Mouse (Mus musculus): ENCODE results near the gene Cyld. TPM values are rescaled to one million over a fixed set of nuclear protein-coding genes. Genes with fewer than 3 reads are reported as not detected.
A peak's percentile ranks its signal among the peaks of the same experiment; 100 is the strongest.

The Cyld gene
- polyA plus RNA-seq, 1 experiment from 2014 or later: 15.6 TPM

DNA sequence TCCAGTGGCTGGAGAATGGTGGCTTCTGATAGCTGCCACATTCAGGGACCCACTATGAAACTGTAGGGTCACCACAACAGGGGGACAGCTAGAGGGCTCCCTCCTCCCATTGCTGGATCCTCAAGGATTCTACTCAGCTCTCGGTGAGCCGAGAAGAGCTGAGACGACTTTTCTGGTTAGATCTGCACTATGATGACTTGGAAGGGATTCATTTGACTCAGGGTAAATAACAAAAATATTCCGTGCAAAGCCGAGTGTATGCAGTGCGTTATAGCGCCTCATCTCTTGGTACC is 97.7 kb downstream of the Cyld start:
- H3K36me3 ChIP-seq: no peaks in the 10 kb centered on the region

GRCm38 (mm10) chr8:88795896-88796295 is 99.1 kb downstream of the Cyld start:
- no peak for ATAC-seq (ENCODE audit: low FRiP score)
- H3K9me3 ChIP-seq (replicated peaks): no peaks in the 10 kb centered on the region
- no peaks in the 10 kb centered on the region for H3K36me3 ChIP-seq
- no peak overlapping the region for H3K4me2 ChIP-seq
- peaks cover 23% of the 10 kb centered on the region for H3K4me1 ChIP-seq
- H3K9ac ChIP-seq (replicated peaks): no peak overlapping the region
- H3K27me3 ChIP-seq (replicated peaks): no peaks in the 10 kb centered on the region
- WGBS: 91% methylated on average over 5 of the region's 5 CpGs
- no peak overlapping the region for H3K4me3 ChIP-seq (replicated peaks)
- no peak overlapping the region for H3K27ac ChIP-seq (replicated peaks)

More for the DNA sequence above, 97.7 kb downstream of the Cyld start:
- Histone ChIP-seq H3K9me3 (replicated peaks) (no peaks in the 10 kb centered on the region), H3K9ac (replicated peaks) (no peak overlapping the region), H3K4me1 (peaks cover 23% of the 10 kb centered on the region), H3K27ac (replicated peaks) (no peak overlapping the region), H3K27me3 (replicated peaks) (no peaks in the 10 kb centered on the region), H3K4me3 (replicated peaks) (no peak overlapping the region), H3K4me2 (no peak overlapping the region)
- 66% methylated on average over 7 of the region's 7 CpGs for WGBS
- 0 out of 2 replicates have a peak, but pooled peaks have one; percentile 55 for ATAC-seq (ENCODE audit: low FRiP score)

GRCm38 (mm10) chr8:88796651-88797050 is 99.8 kb downstream of the Cyld start:
- Histone ChIP-seq H3K36me3 (no peaks in the 10 kb centered on the region), H3K27me3 (replicated peaks) (no peaks in the 10 kb centered on the region), H3K9me3 (replicated peaks) (no peaks in the 10 kb centered on the region), H3K4me1 (peaks cover 23% of the 10 kb centered on the region), H3K4me3 (replicated peaks) (no peak overlapping the region), H3K27ac (replicated peaks) (no peak overlapping the region), H3K4me2 (no peak overlapping the region), H3K9ac (replicated peaks) (no peak overlapping the region)
- 91% methylated on average over 9 of the region's 9 CpGs for WGBS
- ATAC-seq (ENCODE audit: low FRiP score): no peak

Other genes with a start within 250 kb of the Cyld start
- 39.5 and 40.2 TPM in 2 replicates for gene Nkd1, start 175.7 kb upstream of the Cyld start, polyA plus RNA-seq (2015; fragmentation: Nextera tagmentation; extraction: Ambion mirVana)
- gene Snx20, start 60.9 kb upstream of the Cyld start, polyA plus RNA-seq (2015; fragmentation: Nextera tagmentation; extraction: Ambion mirVana): 1.2 and 2.4 TPM in 2 replicates
- gene Nod2, start 49.7 kb upstream of the Cyld start, polyA plus RNA-seq (2015; fragmentation: Nextera tagmentation; extraction: Ambion mirVana): 0.09 and 0.12 TPM in 2 replicates